Mouse (Mus musculus) gonadal fat pad, adult 2 months (tissue): ENCODE measurements around the gene Dll3. TPM values are rescaled to one million over a fixed set of nuclear protein-coding genes. Genes with fewer than 3 reads are reported as not detected.

Experiments used
- DNase-seq: peaks from one replicate; pipeline ENCODE4 v3.0.0-alpha.2; 2012; ENCODE audit warnings: low read depth
- polyA plus RNA-seq: library from polyadenylated mRNA; depleted of rRNA; stranded (reverse); fragments of >200 nt; gene quantifications from 2 replicates; pipeline ENCODE4 v1.2.3, GENCODE M21; 2012; rRNA removed

Gene Dll3
- 0.11 TPM in 2 replicates for polyA plus RNA-seq

DNA sequence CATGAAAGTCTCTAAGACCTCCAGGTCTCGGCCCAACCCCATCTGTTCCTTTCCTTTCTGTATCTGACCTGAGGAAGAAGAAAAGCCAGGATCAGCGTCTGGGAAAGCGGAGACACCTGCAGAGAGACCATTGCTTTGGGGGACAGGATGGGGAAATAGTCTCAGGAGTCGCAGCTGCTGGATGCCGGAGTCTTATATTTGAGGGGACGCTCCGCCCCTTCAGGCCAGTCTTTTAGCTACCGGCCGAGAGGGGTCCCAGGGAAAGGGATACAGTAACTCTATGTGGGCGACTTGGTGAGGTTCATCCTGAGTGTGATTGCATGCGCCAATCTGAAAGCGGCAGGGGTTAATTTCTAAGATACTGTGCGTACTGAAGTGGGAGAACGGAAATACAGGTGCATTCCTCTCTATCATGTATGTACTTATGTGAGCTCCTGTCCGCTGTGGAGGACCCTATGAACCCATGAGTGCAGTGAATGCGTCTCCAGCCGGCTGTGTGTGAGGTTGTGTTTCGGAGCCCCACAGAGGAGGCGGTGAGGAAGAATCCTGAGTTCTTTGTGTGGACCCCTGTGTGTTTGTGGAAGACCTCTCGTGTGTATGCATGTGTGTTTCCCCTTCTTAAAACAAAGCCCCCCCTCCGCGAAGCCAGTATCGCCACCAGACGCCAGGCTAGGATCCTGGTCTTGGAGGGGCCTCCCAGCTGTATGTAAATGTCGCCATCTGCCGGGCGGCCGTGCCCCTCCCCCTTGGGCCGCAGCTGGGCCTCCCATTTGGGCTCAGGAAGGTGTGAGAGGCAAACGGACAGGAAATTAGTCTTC is at the start of gene Dll3:
Gene Dll3 (minus strand): TSS at position 623 of the 818 bp plus-strand sequence.
- no peak for DNase-seq

DNA sequence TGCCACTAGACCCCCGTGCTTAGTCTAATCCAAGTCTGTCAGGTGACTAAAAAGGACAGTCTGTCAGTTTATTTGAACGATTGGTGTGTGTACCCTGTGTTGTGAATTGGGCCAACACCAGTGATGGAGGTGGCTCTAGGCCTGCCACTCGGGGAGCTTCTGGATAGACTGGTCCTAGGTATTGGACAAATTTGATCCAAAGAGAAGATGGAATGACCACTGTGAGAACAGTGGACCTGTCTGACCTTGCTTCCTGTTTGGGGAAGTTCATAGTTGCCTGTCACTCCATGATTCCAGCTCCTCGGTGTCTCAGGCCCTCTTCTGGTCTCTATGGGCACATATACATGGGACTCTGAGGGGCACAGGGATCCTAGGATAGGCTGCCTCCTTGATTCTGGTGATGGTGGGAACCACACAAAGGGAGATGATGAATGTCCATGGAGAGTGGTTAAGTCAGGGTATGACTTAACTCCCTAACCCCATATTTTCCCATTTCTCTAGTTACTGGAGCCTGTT is 49.7 kb upstream of the Dll3 start:
- no peak for DNase-seq

DNA sequence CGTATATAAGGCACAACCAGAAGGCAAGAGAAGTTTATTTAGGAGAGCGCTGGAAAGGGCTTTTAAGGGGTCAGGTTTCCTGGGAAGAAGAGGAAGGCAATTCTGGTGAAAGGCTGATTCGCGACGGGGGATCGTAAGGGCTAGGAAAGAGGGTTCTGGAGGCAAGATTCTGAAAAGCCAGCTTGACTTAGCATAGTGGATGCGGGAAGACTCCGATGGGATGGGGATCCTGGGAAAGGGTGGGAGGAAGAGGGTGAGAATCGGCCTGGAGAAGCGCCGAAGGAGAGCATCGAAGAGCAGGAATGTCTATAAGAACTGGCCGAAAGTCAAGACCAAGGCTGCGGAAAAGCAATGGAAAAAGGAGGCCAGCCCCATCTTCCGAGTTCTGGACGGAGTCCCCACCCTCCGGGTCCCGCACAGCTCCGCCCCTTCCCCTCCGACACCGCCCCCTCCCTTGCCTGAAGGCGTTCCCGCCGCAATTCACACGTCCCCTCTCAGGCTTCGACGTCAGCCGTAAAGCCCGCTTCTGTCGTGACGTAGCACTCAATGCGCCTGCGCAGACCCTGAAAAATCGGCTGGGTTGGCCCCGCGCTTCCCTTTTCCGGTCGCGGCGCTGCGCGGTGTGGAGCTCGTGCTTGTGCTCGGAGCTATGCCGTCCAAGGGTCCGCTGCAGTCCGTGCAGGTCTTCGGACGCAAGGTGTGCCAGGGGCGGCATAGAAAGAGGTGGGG is 48.3 kb upstream of the Dll3 start, which contains the start of gene Rps16:
Gene Rps16 (plus strand): TSS at position 498 of the 729 bp plus-strand sequence.
- no peak for DNase-seq

DNA sequence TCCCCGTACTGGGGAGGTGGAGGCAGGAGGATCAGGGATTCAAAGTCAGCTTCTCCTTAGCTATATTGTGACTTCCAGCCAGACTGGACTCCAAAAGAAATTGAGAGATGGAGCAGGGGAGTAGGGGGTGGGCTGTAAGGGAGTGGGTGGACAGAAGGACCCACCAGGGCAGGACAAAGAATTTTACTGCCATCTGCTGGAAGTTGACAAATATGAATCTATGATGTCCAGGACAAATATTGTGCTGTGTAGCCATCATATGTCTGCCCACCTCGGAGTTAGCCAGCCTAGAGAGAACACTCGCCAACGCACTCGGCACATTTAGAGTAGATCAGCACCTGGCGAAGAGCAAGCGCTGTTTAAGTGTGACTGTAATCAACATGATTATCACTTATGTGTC is 46.6 kb upstream of the Dll3 start:
- no peak for DNase-seq

DNA sequence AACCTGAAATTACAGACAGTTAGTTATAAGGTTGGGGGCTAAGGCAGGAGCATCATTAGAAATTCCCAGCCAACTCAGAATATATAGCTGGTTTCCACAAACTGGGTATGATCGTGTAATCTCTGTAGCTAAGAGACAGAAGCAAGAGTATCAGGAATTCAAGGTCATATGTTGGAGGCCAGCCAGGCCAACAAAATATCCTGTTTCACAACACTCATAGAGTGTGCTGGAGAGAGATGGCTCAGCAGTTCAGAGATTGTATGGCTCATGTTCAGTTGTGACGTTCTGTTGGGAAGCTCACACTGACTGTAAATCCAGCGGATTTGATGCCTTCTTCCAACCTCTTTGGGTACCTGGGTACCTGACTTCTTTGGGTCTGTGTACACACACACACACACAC is 45.7 kb upstream of the Dll3 start:
- no peak for DNase-seq

DNA sequence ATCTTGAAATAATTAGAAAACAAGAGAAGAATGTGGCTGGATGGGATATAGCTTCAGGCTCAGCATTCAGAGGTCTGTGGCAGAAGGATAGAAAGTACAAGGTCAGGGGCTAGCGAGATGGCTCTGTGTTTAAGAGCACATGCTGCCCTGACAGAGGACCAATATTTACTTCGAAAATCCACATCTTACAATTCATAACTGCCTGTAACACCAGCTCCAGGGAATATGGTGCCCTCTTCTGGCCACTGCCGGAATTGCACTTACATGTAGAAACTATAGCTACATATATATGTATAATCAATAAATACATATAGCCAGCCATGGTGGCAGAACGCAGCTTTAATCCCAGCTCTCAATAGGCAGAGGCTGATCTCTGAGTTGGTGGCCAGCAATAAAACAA is 42.6 kb upstream of the Dll3 start:
- no peak for DNase-seq

DNA sequence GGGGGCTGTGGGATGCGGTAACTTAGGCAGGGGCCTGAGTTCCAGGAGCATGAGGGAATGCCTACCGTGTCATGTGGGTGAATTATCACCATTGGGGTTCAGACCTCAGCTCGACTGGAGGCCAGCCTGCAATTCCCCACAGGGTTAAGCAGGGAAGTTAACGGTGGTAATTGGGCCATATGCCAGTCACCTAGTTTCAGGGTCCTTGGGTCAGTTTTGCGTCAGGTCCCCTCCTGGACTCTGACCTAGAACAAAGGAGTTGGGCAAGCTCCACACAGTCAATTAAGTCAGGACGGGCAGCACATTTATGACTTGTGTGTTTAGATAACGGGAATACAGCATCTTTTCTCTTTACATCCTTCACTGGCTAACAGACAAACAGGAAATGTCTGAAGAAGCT is 39.3 kb upstream of the Dll3 start:
- DNase-seq, result no peak

DNA sequence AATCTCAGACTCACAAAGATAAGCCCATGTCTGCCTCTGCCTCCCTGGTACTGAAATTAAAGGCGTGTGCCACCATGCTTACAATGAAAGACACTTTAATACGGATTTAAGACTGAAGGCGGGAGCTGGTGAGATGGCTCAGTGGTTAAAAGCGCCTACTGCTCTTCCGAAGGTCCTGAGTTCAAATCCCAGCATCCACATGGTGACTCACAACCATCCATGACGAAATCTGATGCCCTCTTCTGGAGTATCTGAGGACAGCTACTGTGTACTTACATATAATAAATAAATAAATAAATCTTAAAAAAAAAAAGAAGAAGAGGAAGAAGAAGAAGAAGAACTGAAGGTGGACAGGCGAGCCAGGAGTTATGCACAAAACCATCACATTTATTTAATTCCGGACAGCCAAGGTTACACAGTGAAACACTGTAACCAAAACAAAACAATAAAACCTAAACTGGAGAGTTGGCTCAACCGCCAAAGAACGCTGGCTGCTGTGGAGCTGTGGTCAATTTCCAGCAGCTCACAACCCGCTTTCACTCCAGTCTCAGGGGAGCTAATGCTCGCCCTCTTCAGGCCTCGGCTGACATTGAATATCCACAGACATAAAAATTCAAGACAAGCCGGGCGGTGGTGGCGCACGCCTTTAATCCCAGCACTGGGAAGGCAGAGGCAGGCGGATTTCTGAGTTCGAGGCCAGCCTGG is 37.3 kb upstream of the Dll3 start:
- DNase-seq, result no peak

DNA sequence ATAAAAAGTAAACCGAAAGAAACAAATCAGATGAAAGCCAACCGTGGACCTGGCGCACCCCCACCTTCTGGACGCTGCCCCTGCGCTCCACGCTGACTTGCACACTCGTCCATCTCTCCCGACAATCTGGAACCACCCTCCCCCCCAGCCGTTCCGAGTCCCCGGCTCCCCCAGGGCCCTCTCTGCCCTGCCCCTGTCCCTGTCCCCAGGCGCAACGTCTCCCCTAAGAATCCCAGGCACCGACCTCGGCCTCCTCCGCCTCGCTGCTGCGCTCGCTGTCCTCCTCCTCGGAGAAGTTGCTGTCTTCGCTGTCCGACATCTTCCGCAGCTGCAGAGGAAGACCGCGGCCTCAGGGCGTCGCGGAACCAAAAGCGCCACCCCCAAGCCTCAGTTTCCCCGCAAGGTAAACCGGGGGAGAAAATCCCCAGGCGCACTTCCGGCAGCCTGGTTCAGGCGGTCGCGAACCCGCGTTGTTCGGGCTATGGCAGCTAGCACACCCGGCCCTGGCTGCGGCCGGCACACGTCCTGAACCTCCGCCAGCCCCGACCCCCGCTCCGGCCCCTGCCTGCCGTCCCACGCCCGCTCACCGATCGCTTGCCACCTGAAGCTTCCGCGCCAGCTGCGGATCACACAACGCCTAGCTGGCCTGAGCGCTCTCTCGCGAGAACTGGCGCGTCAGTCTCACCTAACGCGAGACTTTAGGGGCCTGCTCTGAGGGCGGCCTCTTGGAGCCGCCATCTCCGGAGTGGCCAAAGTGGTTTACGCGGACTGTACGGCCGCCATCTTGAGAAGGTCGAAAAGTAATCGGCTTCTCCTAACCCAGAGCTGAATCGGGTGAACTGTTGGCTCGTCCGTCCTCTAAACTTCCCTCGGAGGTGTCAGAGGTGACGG is 36.3 kb upstream of the Dll3 start, which contains the start of gene Supt5:
Gene Supt5 (minus strand): TSS at position 639 of the 891 bp plus-strand sequence.
- DNase-seq, result peak; percentile 87

DNA sequence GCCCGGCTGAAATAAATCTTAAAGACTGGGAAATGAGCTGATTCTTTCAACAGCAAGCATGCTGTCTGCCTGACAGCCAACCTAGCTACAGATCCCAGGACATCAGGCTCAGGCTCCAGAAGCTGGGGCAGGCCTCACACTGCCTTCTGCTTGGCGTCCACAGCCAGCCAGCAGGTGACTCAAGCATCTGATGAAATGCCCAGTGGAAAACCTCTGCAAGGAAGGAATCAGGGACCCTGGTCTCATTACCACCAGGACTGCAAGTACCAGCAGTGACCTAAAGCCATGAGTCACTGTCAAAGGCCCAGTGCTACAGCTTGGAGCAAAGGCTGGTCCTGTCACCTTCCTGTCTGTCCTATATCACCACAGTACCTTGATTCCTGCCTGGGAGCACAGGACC is 33.4 kb upstream of the Dll3 start:
- no peak for DNase-seq

DNA sequence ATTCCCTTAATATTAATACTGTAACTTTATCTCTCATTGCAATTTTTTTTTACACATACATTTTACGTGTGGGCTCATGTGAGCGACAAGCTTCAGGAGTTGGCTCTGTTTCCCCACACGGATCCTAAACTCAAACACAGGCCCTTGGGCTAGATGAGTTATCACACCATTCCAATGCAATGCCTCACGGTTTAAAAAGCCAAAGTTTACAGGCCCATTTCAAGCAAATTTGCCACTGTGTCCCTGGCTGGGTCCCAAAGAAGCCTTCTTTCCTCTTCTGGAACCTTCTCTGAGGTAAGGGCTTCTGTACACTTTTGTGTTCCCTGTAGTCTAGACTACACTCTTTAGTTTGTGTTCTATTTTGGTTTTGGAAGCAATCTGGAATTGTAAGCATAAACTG is 32.5 kb upstream of the Dll3 start:
- no peak for DNase-seq

DNA sequence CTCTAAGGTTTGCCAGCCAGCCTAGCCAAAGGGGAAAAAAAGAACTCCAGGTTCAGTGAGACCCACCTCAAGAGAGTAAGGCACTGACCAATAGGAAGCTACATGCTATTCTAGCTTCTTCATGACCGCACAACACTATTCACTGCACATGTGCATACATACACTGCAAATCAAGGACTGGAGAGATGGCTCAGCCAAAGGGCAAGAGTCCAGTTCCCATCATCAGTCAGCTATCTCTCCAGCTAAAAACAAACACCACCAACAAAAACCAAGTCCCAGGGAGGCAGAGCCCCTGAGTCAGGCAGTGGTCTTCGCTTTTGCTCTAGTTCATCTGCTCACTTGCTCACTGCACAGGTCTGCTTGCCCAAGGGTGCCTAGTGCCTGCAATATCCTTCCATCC is 26.2 kb upstream of the Dll3 start:
- DNase-seq, result no peak

DNA sequence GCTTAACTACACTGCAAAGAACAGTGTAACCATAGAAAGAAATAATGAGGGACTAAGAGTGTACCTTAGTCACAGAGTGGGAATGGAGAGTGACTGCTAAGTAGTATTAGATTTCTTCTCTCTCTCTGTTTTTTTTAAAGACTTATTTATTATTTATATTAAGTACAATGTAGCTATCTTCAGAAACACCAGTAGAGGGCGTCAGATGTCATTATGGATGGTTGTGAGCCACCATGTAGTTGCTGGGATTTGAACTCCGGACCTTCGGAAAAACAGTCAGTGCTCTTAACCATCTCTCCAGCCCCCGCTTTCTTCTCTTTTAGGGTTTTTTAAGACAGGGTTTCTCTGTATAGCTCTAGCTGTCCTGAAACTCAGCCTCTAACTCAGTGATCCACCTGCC is 24.4 kb upstream of the Dll3 start:
- no peak for DNase-seq

DNA sequence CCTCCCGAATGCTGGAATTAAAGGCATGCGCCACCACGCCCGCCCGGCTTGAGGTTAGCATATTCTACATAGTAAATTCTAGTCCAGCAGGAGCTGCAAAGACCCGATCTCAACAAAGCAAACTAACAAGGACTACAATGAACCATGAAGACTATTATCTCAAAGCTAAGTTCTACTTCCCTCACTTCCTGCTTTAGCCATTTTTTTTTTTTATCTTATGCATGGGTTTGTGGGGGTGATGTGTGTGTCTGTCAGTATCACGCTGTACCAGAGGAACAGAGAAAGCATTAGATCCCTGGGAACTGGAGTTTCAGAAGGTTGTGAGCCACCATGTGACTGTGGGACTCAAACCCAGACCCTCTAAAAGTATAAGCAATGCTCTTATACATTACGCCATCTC is 23.3 kb upstream of the Dll3 start:
- DNase-seq, result no peak

DNA sequence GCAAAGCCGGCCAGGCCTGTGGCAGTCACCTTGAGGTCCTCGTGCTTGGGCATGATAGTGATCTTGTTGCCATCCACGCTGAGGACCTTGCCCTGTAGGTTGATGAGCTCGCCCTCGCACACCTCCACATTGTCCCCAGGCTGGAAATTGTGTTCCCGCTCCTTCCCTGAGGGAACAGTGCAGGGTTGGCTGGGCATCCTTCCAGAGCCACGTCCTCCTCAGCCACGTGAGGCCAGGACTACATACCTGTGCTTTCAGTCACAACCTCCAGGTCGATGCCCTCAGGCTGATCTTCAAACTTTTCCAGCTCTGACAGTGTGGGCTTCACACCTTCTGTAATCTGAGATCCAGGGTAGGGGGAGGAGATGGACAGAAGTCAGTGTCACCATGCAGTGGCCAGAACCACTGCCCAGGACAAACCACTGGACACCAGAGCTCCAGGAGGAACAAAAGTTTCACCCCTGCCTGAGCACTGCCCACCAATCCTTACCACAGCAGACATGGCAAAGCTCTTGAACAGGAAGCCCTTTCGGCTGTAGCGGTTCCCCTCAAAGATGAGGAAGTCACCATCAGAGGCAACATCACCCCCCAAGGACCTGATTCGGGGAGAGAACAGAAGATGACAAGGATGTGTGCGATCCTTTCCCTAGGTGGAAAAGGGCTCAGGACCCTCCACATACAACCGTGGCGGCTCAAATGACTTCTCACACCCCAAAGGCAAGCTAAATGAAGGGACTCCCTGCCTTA is 20.1 kb upstream of the Dll3 start:
- no peak for DNase-seq

DNA sequence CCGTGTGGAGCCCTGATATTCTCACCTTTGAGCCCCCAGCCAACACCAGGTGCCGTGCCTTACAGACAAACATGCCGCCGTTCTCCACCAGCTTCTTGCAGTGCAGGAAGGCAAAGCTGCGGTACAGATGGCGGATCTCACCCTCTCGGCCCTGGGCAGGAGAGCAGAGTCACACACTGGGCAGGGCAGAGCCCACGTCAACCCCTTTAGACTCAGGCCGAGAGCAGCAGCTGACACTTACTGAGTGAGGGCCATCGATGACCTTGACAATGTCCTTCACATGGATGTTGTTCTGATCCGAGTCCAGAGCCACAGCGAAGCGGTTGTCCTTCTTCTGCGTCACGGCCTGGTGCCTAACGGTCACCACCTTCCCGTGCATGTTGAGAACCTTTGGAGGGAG is 16.7 kb upstream of the Dll3 start:
- no peak for DNase-seq

DNA sequence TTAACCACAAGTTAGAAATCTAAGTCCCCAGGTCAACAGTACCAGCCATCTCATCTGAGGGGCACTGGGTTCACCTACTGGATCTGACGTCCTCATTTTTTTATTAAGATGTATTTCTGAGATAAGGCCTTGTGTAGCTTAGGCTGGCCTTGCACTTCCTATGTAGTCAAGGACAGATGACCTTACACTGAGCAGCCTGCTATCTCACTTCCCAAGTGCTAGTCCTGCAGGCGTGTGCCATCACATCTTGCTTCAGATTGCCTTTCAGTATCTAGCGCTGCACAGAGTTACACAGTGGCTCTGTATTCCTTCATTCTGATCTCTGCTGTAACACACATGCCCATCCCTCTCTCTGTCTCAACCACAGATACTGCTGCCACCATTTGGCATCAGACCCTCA is 16.0 kb upstream of the Dll3 start:
- no peak for DNase-seq

DNA sequence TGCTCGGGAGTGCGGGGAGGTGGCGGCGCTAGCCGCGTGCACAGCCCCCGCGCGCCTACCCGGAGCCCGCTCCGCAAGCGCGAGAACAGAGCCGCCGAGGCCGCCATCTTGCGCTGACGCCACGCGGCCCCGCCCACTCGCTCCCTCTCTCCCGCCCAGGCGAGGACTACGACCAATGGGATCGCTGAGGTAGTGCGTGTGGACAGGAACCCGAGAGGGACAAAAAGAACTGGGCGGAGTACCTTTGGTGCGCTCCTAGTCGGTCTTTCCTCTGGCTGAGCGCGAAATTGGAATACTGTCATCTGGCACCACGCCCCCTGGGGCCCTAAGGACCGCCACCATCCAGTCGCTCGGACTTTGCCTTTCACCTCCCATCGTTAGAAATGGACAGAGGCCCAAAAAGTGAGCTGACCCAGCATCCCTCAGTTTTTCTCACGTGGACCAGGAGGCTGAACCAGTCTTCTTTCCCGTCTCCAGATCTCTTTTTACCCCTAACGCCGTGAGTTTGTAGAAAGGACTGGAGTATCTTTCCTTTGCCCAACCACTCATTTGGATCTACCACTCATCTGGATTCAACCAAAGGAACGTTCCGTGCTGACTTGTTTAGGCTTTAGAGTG is 10.0 kb upstream of the Dll3 start, which contains the start of gene Timm50:
Gene Timm50 (minus strand): TSS at position 147 of the 618 bp plus-strand sequence.
- DNase-seq, result peak; percentile 70

DNA sequence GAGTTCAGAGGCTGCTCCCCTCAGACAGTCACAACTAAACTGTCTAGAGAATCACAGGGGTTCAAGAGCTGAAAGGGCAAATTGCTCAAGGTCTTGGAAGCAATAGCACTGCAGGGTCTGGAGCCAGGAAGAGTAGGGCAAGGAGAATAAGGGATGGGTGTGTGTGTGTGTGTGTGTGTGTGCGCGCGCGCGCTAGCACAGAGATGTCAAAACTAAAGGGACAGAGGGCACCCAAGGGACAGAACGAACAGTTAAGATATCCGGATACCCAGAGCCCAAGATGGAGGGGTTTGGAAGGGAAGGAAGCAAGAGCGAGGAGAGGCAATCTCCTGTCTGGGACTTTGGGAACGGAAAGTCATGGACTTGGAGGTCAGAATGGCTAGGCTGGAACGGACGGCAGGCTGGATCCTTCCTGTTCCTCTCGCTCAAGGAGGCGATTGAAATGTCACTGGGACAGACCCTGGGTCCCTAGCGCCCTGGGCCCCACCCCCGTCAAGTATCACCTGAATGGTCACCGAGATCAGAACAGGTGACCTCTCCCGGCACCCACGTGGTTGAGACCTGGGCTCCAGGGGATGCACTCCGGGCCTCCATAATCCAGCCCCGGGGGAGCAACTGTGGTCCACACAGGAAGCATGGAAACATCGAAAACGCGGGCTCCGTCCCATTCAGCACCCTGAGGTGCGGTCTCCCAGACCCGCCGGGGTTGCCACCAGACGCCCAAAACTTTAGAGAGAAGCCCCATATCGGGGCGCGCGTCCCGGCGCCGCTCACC is 9.3 kb upstream of the Dll3 start:
- no peak for DNase-seq
